Mouse (Mus musculus): ENCODE data around the gene Mif.

- TF ChIP-seq CTCF (IDR thresholded peaks at IDR 0.05; ENCODE audit: borderline replicate concordance, insufficient read depth, low read length) = no peak
- no peak for TF ChIP-seq POLR2A (IDR thresholded peaks at IDR 0.05; ENCODE audit: low read depth, low read length)
Measured at GRCm38 (mm10) chr10:75872915-75873542, 13.0 kb upstream of the Mif start.

All from embryonic fibroblast, embryonic 13.5 days (primary cell).